Mouse (Mus musculus) frontal cortex, postnatal 10 days (tissue): ENCODE data around the gene Oaz2.

Source experiments
- DNase-seq, 2 experiments: peaks; one replicate each; pipeline ENCODE4 v3.0.0; 2022; ENCODE audit warnings: low spot score in 2 of 2, mixed read lengths in 1 of 2

Oaz2 gene

DNA sequence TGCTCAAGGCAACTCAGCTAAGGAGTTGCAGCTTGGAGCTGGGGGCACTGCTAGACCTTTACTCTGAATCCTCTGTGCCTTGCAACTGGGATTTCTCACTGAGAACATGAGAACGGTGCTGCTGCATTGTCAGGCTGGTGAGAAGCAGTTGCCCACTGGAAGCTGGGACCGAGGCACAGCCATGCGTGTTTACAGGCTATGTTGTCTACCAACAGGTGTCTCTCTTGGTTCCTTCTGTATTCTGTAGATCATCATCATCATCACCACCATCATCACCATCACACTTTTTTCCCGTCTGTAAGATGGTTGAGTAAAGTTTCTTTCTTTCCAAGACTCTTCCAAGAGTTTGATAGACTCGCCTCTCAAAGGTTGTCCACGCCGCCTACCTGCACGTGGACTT is at the start of gene Oaz2:
Gene Oaz2, plus strand, starts transcription at position 301 of the 400 bp plus-strand sequence.
- DNase-seq: no peak

DNA sequence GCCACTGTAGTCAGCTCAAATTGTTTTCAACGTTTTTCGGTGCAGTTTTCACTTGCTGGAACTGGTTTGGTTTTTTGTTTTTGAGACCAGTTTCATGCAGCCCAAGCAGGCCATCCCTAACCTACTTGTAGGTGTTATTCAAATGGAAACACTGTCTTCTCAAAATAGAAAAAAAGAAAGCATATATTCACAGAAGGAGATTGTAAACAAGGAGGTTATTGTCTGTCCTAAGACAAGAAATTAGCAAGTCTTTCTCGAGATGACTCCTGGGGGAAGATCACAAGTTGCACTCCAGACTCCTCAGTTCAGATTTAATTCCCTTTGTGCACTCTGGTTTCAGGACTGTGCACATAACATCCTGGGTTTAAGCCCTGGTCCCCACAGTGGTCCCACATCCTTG is 48.5 kb upstream of the Oaz2 start:
- no peak for DNase-seq

- DNase-seq: no peak
These were observed 46.6 kb upstream of the Oaz2 start for GRCm38 (mm10) chr9:65621196-65621595.

DNA sequence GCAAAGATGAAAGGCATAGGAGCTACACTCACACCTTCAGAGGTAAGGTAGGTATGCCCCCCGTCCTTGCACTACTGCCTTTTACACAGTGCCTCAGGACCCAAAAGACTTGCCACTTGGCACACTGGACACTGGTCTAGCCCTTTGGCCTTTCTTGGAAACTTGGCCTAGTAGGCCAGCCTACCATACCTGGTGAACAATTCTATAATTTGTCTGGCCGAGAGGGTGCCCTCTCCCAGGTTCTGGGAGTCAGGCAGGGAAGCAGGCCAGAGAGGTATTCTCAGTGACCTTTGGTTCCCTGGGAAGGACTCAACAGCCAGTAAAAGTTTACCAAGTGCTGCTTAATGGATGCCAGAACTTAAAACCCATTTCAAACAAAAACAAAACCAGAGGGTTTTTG is 46.1 kb upstream of the Oaz2 start:
- no peak for DNase-seq

DNA sequence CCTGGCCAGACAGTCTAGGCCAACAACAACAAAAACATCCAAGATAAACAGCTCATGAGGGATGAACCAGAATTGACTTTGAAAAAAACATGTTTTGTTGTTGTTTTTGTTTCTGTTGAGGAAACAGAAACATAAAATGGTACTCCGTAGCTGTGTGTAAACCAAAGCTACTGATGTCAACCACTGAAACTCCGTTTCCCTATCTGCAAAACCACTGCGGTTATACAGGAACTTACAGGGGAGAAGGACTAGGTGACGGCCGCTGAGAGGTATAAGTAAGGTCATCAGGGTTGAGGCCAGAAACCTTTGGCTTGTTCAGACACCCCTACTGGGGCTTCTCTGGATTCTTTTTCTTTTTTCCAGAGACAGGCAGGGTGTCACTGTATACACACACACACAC is 45.0 kb upstream of the Oaz2 start:
- no peak for DNase-seq

DNA sequence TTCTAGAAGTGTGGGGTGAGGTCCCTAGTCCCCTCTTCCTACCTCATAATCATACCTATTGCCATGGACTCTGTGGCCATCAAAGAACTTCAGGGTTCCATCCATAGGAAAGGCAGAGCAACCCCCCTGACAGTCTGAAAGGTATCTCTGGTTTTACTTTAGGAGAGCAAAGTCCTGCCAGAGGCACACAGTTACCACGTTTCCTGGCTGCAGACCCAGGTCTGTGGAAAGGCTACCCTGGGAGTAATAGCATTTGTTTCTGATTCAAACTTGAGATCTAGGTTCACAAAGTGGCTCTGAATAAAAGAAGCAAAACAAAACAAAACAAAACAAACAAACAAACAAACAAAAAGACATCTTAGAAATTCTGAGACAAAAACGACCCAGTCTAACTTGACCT is 43.5 kb upstream of the Oaz2 start:
- DNase-seq: no peak

DNA sequence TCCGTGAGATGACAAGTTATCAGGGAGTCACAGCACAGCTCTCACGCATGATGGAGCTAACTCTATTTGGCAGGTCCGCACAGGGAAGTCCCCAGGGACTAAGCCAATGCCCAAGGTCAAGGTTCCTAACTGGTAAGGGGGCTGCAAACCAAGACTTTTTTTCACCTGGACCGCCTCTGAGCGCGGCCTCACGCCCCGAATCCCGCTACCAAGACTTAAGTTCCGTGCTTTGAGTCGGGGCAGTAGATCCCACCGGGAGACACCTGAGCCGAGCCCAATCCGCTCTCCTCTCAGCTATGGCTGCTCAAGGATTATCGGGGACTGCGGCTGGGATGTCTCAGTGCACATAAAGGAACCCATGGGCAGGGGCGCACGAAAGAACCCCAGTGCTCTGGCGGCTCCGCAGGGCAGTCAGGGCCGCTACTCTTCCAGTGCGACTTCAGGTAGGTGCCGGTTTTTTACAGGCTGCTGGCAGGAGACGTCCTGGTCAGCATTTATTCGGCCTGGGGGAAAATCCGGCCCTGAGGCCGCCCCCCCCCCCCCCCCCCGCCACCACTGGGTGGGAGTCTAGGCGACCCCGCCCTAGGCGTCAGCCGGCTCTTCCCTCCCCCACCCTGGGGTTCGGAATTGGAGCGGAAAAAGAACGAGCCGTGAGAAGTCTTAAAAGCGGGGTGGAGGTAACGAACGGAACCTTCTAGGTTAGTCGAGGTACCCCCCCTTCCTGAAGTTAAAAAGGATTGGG is 38.6 kb upstream of the Oaz2 start, which contains the start of gene Rbpms2:
Gene Rbpms2, plus strand, starts transcription at position 624 of the 742 bp plus-strand sequence.
- DNase-seq: no peak

GRCm38 (mm10) chr9:65629767-65630630 is 37.8 kb upstream of the Oaz2 start:
- peak in 1 of 2 experiments; percentile 20 for DNase-seq

GRCm38 (mm10) chr9:65630631-65631353 is 37.0 kb upstream of the Oaz2 start:
- peak in 1 of 2 experiments; percentile 11 for DNase-seq

GRCm38 (mm10) chr9:65631354-65632021 is 36.3 kb upstream of the Oaz2 start:
- no peak for DNase-seq

DNA sequence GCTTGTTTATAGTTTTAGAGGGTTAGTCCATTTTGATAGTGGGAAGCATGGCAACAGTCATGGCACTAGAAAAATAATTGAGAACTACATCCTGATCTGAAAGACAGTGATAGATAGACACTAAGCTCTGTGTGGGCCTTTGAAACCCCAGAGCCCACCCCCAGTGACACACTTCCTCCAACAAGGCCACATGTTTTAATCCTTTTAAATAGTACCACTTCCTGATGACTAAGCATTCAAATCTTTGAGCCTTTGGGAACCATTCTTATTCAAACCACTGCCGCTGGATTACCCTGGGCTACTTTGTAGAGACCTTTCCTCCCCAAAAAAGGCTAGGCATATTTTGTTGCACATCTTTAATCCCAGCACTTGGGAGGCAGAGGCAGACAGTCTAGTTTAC is 32.0 kb upstream of the Oaz2 start:
- DNase-seq: no peak

DNA sequence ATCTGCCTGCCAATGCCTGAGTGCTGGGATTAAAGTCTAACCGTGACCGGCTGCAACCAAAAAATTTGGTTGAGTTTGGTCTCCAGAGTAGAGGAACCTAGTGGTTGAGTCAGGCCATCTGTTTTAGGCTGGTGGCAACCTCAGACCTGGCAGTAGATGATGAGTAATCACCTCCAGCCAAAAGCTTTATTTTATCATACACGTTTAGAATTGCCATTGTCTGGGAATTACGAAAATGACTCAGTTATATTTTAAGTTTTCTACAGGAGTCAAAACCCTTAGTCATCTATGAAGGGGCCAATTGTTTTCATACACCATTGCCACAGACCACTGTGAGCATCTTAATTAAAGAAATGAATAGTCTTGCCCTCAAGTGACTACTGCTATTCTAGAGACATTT is 30.9 kb upstream of the Oaz2 start:
- no peak for DNase-seq

DNA sequence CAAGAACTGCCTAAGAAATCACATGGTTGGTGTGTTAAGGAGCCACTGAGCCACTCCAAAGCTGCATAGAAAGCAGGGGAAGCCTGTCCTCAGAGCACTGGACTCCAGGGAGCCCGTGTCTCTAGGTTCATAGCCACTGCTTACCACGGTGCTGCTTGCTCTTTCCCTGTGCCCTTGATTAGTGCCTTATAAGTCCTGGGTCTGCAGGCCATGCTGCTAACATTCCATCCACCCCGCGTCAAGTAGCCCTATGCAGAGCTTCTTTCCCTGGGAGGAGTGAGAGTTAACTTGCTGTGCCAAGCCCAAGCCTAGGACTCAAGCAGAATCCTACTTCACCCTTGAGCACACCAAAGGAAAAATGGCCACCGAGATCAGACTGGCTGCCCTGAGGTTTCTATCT is 28.7 kb upstream of the Oaz2 start:
- DNase-seq: no peak

- DNase-seq: no peak
These were observed 26.9 kb upstream of the Oaz2 start for GRCm38 (mm10) chr9:65640838-65641410.

GRCm38 (mm10) chr9:65641446-65642052 is 26.3 kb upstream of the Oaz2 start:
- no peak for DNase-seq

GRCm38 (mm10) chr9:65642546-65642945 is 25.3 kb upstream of the Oaz2 start:
- no peak for DNase-seq

- DNase-seq: no peak
These were observed 22.8 kb upstream of the Oaz2 start for GRCm38 (mm10) chr9:65644960-65645359.

DNA sequence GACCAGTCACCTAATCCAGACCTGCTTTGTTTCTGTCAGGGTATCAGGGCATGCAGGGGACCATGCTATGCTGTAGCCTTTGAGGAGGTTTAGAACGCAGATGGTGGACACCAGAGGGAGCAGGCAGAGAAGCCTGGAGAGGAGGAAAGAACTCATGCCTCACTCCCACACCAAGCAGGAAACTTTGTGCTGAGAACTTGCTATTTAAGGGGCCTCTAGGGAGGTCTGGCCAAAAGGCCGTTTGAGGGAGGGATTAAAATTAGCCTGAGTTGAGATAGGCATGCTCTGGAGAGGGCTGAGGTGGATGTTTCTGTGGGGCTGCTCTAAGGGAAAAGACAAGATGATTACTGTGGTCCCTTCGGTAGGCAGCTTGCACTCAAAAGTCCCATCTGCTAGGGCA is 21.8 kb upstream of the Oaz2 start:
- DNase-seq: no peak

DNA sequence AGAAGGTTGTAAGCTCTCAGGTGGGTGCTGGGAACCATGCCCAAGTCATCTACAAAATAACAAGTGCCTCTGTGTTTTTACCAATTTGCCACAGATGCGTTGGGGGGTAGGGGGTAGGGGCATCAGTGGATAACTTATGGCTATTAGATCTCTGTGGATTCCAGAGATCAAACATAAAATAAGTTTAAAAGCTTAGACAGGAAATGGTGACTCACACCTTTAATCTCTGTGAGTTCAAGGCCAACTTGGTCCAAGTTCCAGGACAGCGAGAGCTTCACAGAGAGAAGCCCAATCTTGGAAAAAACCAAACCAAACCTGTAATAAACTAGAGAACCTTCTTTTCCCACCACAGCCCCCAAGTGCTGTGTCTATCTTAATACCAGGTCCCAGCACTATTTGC is 21.0 kb upstream of the Oaz2 start:
- DNase-seq: no peak

- no peak for DNase-seq
These were observed 19.1 kb upstream of the Oaz2 start for GRCm38 (mm10) chr9:65648730-65649129.

GRCm38 (mm10) chr9:65649997-65650396 is 17.8 kb upstream of the Oaz2 start:
- no peak for DNase-seq
